In the genomic region with DNA sequence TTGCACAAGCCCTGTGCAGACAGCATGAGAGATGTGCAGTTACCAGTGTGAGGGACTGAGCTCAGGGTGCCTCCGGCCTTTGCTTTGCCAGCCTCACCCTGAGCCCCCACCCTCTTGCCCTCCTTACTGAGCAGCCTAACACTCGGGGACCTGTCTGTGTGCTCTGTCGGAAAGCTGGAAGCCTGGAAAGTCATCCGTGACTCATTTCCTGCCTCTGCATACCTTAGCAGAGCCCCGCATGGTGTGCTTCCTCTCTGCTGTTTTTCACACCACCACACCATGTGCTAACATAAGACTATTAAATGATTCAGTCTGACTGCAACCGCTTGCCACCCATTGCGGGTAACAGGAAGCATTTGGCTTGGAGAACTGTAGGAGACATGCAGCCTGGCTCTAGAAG, we compare ENCODE assay signal across 10 mouse cellular contexts.
A peak's percentile ranks its signal among the peaks of the same experiment; 100 is the strongest.
DNase-seq lines count a peak whose midpoint lies in the region; ATAC-seq and TF ChIP-seq lines count a peak whose summit lies in the region.
"Had no signal": no experiment of that assay in that cellular context is flagged by ENCODE, and none has a peak within 500 bp of the region (broad histone marks: within the 10 kb centered on the region; RNA-seq: fewer than 3 reads in every experiment).

No protein-coding gene starts in this region.

- WGBS in embryonic facial prominence, embryonic 12.5 days: 53% methylated on average over 7 of the region's 7 CpGs
- 62% methylated on average over 7 of the region's 7 CpGs for WGBS in embryonic facial prominence, embryonic 10.5 days
- WGBS in liver, postnatal 0 days (ENCODE audit: insufficient replicate concordance): 37% methylated on average over 7 of the region's 7 CpGs
- WGBS in liver, embryonic 11.5 days: 51% methylated on average over 7 of the region's 7 CpGs
- 48% methylated on average over 7 of the region's 7 CpGs for WGBS in heart, embryonic 15.5 days

- H3K4me3 ChIP-seq in embryonic facial prominence, embryonic 12.5 days: no peak overlapping the region
- no peak overlapping the region for H3K4me3 ChIP-seq in embryonic facial prominence, embryonic 10.5 days
- no peak overlapping the region for H3K4me3 ChIP-seq in liver, postnatal 0 days (ENCODE audit: low read depth, low read length)
- H3K4me3 ChIP-seq in liver, embryonic 11.5 days (ENCODE audit: low read depth, low read length): no peak overlapping the region
- no peak overlapping the region for H3K4me3 ChIP-seq in heart, embryonic 15.5 days
- H3K4me3 ChIP-seq in megakaryocyte, embryonic 14.5 days (replicated peaks): peak overlapping the region; percentile 17

- no peak overlapping the region for H3K27ac ChIP-seq in embryonic facial prominence, embryonic 12.5 days
- H3K27ac ChIP-seq in embryonic facial prominence, embryonic 10.5 days (replicated peaks): no peak overlapping the region; the same call in 1 of the 2 replicates
- H3K27ac ChIP-seq in liver, postnatal 0 days (ENCODE audit: low read depth): no peak overlapping the region
- H3K27ac ChIP-seq in liver, embryonic 11.5 days (ENCODE audit: low read depth, low read length): no peak overlapping the region
- no peak overlapping the region for H3K27ac ChIP-seq in heart, embryonic 15.5 days

- H3K36me3 ChIP-seq in embryonic facial prominence, embryonic 12.5 days: no peaks in the 10 kb centered on the region
- no peaks in the 10 kb centered on the region for H3K36me3 ChIP-seq in embryonic facial prominence, embryonic 10.5 days (replicated peaks)
- no peaks in the 10 kb centered on the region for H3K36me3 ChIP-seq in liver, postnatal 0 days (replicated peaks; ENCODE audit: insufficient read depth, low read length)
- no peaks in the 10 kb centered on the region for H3K36me3 ChIP-seq in liver, embryonic 11.5 days (ENCODE audit: control insufficient read depth, insufficient read depth, low read length)
- no peaks in the 10 kb centered on the region for H3K36me3 ChIP-seq in heart, embryonic 15.5 days
- no peaks in the 10 kb centered on the region for H3K36me3 ChIP-seq in megakaryocyte, embryonic 14.5 days (replicated peaks; ENCODE audit: low read length)

- H3K27me3 ChIP-seq in embryonic facial prominence, embryonic 12.5 days: 0 out of 2 replicates have a peak, but pooled peaks cover 3% of the 10 kb centered on the region
- H3K27me3 ChIP-seq in embryonic facial prominence, embryonic 10.5 days (replicated peaks; ENCODE audit: low read depth, poor library complexity, severe bottlenecking): peaks cover 58% of the 10 kb centered on the region
- H3K27me3 ChIP-seq in liver, postnatal 0 days (ENCODE audit: insufficient read depth, low read length): no peaks in the 10 kb centered on the region
- no peaks in the 10 kb centered on the region for H3K27me3 ChIP-seq in liver, embryonic 11.5 days (replicated peaks; ENCODE audit: control insufficient read depth, insufficient read depth, low read length)
- no peaks in the 10 kb centered on the region for H3K27me3 ChIP-seq in heart, embryonic 15.5 days
- peaks cover 4% of the 10 kb centered on the region for H3K27me3 ChIP-seq in megakaryocyte, embryonic 14.5 days (replicated peaks)
- H3K27me3 ChIP-seq: CH12.LX had no signal

- no peak for TF ChIP-seq EP300 in liver, postnatal 0 days (IDR thresholded peaks at IDR 0.05; ENCODE audit: low read depth)

- DNase-seq in embryonic facial prominence, embryonic 10.5 days (ENCODE audit: low spot score): no peak
- DNase-seq in liver, postnatal 0 days: no peak
- DNase-seq in liver, embryonic 11.5 days (ENCODE audit: low spot score): no peak
- no peak for DNase-seq in lung, postnatal 14 days
- no peak for DNase-seq in lung, adult 18-20 months
- DNase-seq: cerebellum, adult 9-10 months had no signal

- peaks cover 8% of the 10 kb centered on the region; the same call in 1 of the 2 replicates for H3K4me1 ChIP-seq in embryonic facial prominence, embryonic 12.5 days
- H3K4me1 ChIP-seq in embryonic facial prominence, embryonic 10.5 days: peaks cover 18% of the 10 kb centered on the region
- no peaks in the 10 kb centered on the region for H3K4me1 ChIP-seq in liver, postnatal 0 days (ENCODE audit: insufficient read depth)
- H3K4me1 ChIP-seq in liver, embryonic 11.5 days (replicated peaks; ENCODE audit: control insufficient read depth, insufficient read depth, low read length): no peaks in the 10 kb centered on the region
- peaks cover 7% of the 10 kb centered on the region for H3K4me1 ChIP-seq in heart, embryonic 15.5 days (replicated peaks)
- peaks cover 4% of the 10 kb centered on the region; the same call in 1 of the 2 replicates for H3K4me1 ChIP-seq in megakaryocyte, embryonic 14.5 days

- no peak overlapping the region for H3K9ac ChIP-seq in embryonic facial prominence, embryonic 12.5 days
- H3K9ac ChIP-seq in liver, postnatal 0 days (replicated peaks): no peak overlapping the region
- no peak overlapping the region for H3K9ac ChIP-seq in liver, embryonic 11.5 days (ENCODE audit: low read depth, low read length)
- no peak overlapping the region for H3K9ac ChIP-seq in heart, embryonic 15.5 days

- no peaks in the 10 kb centered on the region for H3K9me3 ChIP-seq in embryonic facial prominence, embryonic 12.5 days
- no peaks in the 10 kb centered on the region for H3K9me3 ChIP-seq in embryonic facial prominence, embryonic 10.5 days
- no peaks in the 10 kb centered on the region for H3K9me3 ChIP-seq in liver, postnatal 0 days (ENCODE audit: low read length)
- no peaks in the 10 kb centered on the region for H3K9me3 ChIP-seq in liver, embryonic 11.5 days (ENCODE audit: control insufficient read depth, low read length)
- no peaks in the 10 kb centered on the region for H3K9me3 ChIP-seq in heart, embryonic 15.5 days (replicated peaks)
- peaks cover 24% of the 10 kb centered on the region for H3K9me3 ChIP-seq in megakaryocyte, embryonic 14.5 days

- H3K4me2 ChIP-seq in embryonic facial prominence, embryonic 12.5 days (replicated peaks): no peak overlapping the region
- no peak overlapping the region for H3K4me2 ChIP-seq in liver, postnatal 0 days (ENCODE audit: low read depth, low read length)
- no peak overlapping the region for H3K4me2 ChIP-seq in liver, embryonic 11.5 days
- H3K4me2 ChIP-seq in heart, embryonic 15.5 days: no peak overlapping the region

- 0 out of 2 replicates have a peak, but pooled peaks have one; percentile 41 for ATAC-seq in embryonic facial prominence, embryonic 12.5 days (ENCODE audit: insufficient number of reproducible peaks, insufficient read depth, low FRiP score, low TSS enrichment)
- ATAC-seq in liver, postnatal 0 days: peak; percentile 23; the same call in 1 of the 2 replicates
- no peak for ATAC-seq in liver, embryonic 11.5 days (replicated peaks; ENCODE audit: low FRiP score)
- 0 out of 2 replicates have a peak, but pooled peaks have one; percentile 47 for ATAC-seq in heart, embryonic 15.5 days (replicated peaks; ENCODE audit: insufficient number of reproducible peaks, insufficient read depth, low FRiP score, low read depth)

- TF ChIP-seq CTCF in liver, postnatal 0 days (IDR thresholded peaks at IDR 0.05; ENCODE audit: low read depth): no peak
